Mouse (Mus musculus): ENCODE data around the gene Nfib. TPM values are rescaled to one million over a fixed set of nuclear protein-coding genes. Genes with fewer than 3 reads are reported as not detected.
A peak's percentile ranks its signal among the peaks of the same experiment; 100 is the strongest.

Nfib gene
- polyA plus RNA-seq, 1 experiment from 2014 or later: 52.1 TPM

DNA sequence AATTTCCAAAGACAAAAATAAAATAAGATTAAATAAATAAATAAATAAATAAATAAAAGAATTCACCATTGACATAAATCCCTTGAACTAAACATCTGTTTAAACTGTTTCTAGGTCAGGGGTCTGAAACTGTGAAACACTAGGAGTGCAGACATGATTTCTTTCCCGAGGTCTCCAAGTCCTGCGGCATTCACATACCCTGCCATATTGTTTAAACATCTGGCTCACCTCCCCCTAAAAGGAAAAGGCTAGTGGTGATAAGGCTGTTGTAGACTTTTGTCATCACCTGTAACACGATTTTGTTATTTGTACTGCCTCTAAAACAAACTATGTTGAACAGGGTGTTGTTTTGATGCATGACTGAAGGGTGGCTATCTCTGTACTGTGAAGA is 249.2 kb downstream of the Nfib start:
- Histone ChIP-seq H3K4me2 (replicated peaks; ENCODE audit: low read depth, low read length) (no peak overlapping the region), H3K4me1 (ENCODE audit: insufficient read depth, low read depth, low read length) (peaks cover 33% of the 10 kb centered on the region; the same call in 1 of the 2 replicates), H3K4me3 (ENCODE audit: low read depth, low read length) (no peak overlapping the region), H3K27ac (ENCODE audit: low read length) (no peak overlapping the region), H3K27me3 (replicated peaks; ENCODE audit: insufficient read depth, low read length) (no peaks in the 10 kb centered on the region), H3K9ac (replicated peaks; ENCODE audit: low read depth) (no peak overlapping the region), H3K36me3 (ENCODE audit: insufficient read depth, low read length) (no peaks in the 10 kb centered on the region), H3K9me3 (ENCODE audit: low read length) (no peaks in the 10 kb centered on the region)
- TF ChIP-seq CTCF (IDR thresholded peaks at IDR 0.05): no peak
- TF ChIP-seq EP300 (IDR thresholded peaks at IDR 0.05): no peak
- ATAC-seq (no peak), DNase-seq (ENCODE audit: low spot score) (no peak)
- WGBS: 28% methylated on average over 3 of the region's 3 CpGs

DNA sequence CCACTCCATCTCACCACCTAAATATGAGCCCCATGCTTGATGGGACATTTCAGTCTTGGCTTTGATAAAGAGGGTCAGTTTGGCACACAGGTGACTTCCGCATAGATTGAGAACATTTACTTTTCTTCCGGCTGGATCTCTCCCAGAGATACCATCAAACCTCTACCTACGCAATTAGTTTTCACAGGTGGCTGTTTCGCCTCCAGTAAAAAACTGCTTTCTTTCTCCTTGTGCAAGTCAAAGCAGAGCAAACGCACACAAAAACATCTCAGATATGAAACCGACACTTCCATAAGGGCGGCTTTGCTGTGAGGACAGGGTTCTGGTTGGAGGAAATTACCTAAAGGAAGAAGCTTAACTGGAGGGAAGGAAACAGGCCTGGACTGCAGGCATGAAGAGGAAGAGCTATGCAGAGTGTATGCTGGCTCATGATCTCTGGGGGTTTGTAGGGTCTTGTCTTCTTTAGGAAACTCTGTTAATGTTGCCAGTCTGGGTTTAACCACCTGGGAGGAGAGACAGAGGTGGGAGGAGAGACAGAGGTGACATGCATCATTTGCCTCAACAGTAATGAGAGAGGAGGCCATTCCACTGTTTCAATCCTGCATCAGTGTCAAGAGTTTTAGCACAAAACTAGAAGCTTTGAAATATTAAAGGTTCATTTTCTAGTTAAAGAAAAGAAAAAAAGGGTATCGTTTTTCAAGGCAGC is 249.8 kb downstream of the Nfib start:
- TF ChIP-seq CTCF (IDR thresholded peaks at IDR 0.05) (no peak), EP300 (IDR thresholded peaks at IDR 0.05) (no peak)
- Histone ChIP-seq H3K4me2 (replicated peaks; ENCODE audit: low read depth, low read length) (no peak overlapping the region), H3K9me3 (ENCODE audit: low read length) (no peaks in the 10 kb centered on the region), H3K27ac (ENCODE audit: low read length) (no peak overlapping the region), H3K4me1 (ENCODE audit: insufficient read depth, low read depth, low read length) (peaks cover 33% of the 10 kb centered on the region; the same call in 1 of the 2 replicates), H3K36me3 (ENCODE audit: insufficient read depth, low read length) (no peaks in the 10 kb centered on the region), H3K4me3 (ENCODE audit: low read depth, low read length) (no peak overlapping the region), H3K9ac (replicated peaks; ENCODE audit: low read depth) (no peak overlapping the region), H3K27me3 (replicated peaks; ENCODE audit: insufficient read depth, low read length) (no peaks in the 10 kb centered on the region)
- ATAC-seq (no peak), DNase-seq (ENCODE audit: low spot score) (no peak)
- 73% methylated on average over 8 of the region's 8 CpGs for WGBS

DNA sequence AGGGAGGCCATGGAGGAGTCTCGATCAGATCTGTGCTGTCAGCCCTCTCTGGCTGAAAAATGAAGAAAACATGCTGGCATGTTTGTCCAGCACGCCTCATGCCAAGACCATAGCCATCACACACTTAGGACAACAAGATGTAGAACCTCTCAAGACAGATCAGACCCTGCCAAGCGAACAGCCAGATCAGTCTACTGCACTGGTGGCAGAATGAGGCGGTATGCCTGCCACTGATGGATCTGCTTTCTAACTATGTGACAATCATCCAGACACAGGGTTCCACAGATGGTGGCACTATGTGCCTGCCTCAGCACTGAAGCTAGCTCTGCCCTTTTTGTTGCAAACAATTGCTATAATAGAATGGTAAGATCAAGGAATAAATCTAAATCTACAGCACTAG is 250.6 kb downstream of the Nfib start:
- no peak for TF ChIP-seq EP300 (IDR thresholded peaks at IDR 0.05)
- TF ChIP-seq CTCF (IDR thresholded peaks at IDR 0.05): no peak
- H3K4me3 ChIP-seq (ENCODE audit: low read depth, low read length): no peak overlapping the region
- H3K9me3 ChIP-seq (ENCODE audit: low read length): no peaks in the 10 kb centered on the region
- ATAC-seq: peak; percentile 32; the same call in 1 of the 2 replicates
- no peak overlapping the region for H3K4me2 ChIP-seq (replicated peaks; ENCODE audit: low read depth, low read length)
- no peaks in the 10 kb centered on the region for H3K36me3 ChIP-seq (ENCODE audit: insufficient read depth, low read length)
- no peaks in the 10 kb centered on the region for H3K27me3 ChIP-seq (replicated peaks; ENCODE audit: insufficient read depth, low read length)
- no peak overlapping the region for H3K9ac ChIP-seq (replicated peaks; ENCODE audit: low read depth)
- no peak overlapping the region for H3K27ac ChIP-seq (ENCODE audit: low read length)
- H3K4me1 ChIP-seq (ENCODE audit: insufficient read depth, low read depth, low read length): peaks cover 33% of the 10 kb centered on the region; the same call in 1 of the 2 replicates
- 49% methylated on average over 4 of the region's 4 CpGs for WGBS
- DNase-seq (ENCODE audit: low spot score): no peak

DNA sequence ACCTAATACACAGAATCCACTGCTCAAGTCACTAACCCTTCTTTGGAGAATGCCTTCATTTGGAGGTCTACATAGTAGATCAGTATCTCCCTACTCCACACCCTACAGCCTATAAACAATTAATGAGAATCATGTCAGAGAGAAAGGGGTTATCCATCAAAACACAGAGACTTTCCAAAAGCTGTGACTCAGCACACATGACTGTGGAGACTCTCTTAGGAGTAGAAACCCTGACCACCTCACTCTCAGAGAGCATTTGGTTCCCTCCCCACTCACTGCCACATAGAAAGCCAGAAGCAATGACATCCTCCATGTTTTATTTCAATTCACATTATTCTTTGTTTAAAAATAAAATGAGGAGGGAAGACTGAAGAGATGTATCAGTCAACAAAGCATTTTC is 252.2 kb downstream of the Nfib start:
- TF ChIP-seq EP300 (IDR thresholded peaks at IDR 0.05) (no peak), CTCF (IDR thresholded peaks at IDR 0.05) (no peak)
- H3K36me3 ChIP-seq (ENCODE audit: insufficient read depth, low read length): no peaks in the 10 kb centered on the region
- no peaks in the 10 kb centered on the region for H3K9me3 ChIP-seq (ENCODE audit: low read length)
- ATAC-seq: no peak
- H3K27ac ChIP-seq (ENCODE audit: low read length): no peak overlapping the region
- H3K9ac ChIP-seq (replicated peaks; ENCODE audit: low read depth): no peak overlapping the region
- H3K4me3 ChIP-seq (ENCODE audit: low read depth, low read length): no peak overlapping the region
- H3K4me2 ChIP-seq (replicated peaks; ENCODE audit: low read depth, low read length): no peak overlapping the region
- peaks cover 26% of the 10 kb centered on the region; the same call in 1 of the 2 replicates for H3K4me1 ChIP-seq (ENCODE audit: insufficient read depth, low read depth, low read length)
- H3K27me3 ChIP-seq (replicated peaks; ENCODE audit: insufficient read depth, low read length): no peaks in the 10 kb centered on the region
- DNase-seq (ENCODE audit: low spot score): no peak

DNA sequence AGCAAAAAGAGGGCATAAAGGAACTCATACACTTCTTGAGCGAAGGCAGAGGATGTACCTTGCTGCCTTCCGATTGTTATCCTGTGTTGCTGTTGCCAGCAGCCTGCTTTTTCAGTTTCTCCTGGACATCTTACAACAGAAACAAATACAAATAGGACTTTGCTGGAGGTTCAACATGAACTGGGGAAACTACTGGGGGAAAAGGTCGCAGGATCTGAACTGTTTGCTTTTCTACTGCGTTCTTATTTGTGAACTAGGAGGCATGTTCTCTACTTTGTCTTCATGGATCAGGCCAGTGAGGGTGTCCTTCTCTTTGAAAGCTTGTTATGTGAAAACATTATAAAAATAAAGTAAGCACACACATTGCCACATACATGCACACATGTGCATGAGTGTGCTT is 252.6 kb downstream of the Nfib start:
- WGBS: 67% methylated on average over 4 of the region's 4 CpGs
- no peaks in the 10 kb centered on the region for H3K36me3 ChIP-seq (ENCODE audit: insufficient read depth, low read length)
- no peaks in the 10 kb centered on the region for H3K9me3 ChIP-seq (ENCODE audit: low read length)
- ATAC-seq: no peak
- no peak overlapping the region for H3K9ac ChIP-seq (replicated peaks; ENCODE audit: low read depth)
- H3K4me2 ChIP-seq (replicated peaks; ENCODE audit: low read depth, low read length): no peak overlapping the region
- no peak for DNase-seq (ENCODE audit: low spot score)
- H3K27ac ChIP-seq (ENCODE audit: low read length): no peak overlapping the region
- no peak overlapping the region for H3K4me3 ChIP-seq (ENCODE audit: low read depth, low read length)
- TF ChIP-seq CTCF (IDR thresholded peaks at IDR 0.05) (no peak), EP300 (IDR thresholded peaks at IDR 0.05) (no peak)
- H3K4me1 ChIP-seq (ENCODE audit: insufficient read depth, low read depth, low read length): peaks cover 25% of the 10 kb centered on the region; the same call in 1 of the 2 replicates
- no peaks in the 10 kb centered on the region for H3K27me3 ChIP-seq (replicated peaks; ENCODE audit: insufficient read depth, low read length)

DNA sequence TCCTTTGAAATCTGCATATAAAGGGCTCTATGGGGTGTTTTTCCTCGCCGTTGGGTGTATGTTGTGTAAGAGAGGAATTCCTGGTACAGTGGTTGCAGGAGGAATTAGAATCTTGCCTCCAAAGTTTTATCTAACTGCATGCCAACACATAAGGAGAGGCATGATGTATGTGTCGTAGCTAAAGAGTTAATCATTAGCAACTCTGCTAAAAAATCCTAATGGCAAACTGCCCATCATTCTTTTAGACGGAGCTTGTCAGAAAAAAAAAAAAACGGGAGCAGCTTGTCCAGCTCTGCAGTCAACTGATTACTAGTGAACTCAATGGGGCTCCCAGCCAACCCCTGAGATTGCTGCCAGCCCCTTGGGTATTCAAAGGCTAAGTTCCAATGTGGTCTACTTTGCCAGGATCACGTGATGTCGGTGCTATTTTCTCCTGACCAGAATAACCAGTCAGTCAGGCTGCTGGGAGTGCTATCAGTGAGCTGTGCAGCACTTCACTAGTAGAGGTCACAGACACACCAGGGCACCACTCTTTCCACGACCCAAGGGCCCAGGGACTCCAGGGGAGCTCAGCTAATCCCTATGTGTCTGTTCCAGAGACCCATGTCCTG is 258.4 kb downstream of the Nfib start:
- Histone ChIP-seq H3K9me3 (ENCODE audit: low read length) (no peaks in the 10 kb centered on the region), H3K27me3 (replicated peaks; ENCODE audit: insufficient read depth, low read length) (no peaks in the 10 kb centered on the region), H3K9ac (replicated peaks; ENCODE audit: low read depth) (no peak overlapping the region), H3K4me1 (ENCODE audit: insufficient read depth, low read depth, low read length) (peaks cover 30% of the 10 kb centered on the region), H3K36me3 (ENCODE audit: insufficient read depth, low read length) (no peaks in the 10 kb centered on the region), H3K4me3 (ENCODE audit: low read depth, low read length) (no peak overlapping the region), H3K27ac (ENCODE audit: low read length) (peak overlapping the region; percentile 73), H3K4me2 (replicated peaks; ENCODE audit: low read depth, low read length) (peak overlapping the region; percentile 27; the same call in 1 of the 2 replicates)
- TF ChIP-seq CTCF (IDR thresholded peaks at IDR 0.05): no peak
- peak; percentile 92 for TF ChIP-seq EP300 (IDR thresholded peaks at IDR 0.05)
- ATAC-seq: peak; percentile 93
- 3% methylated on average over 8 of the region's 8 CpGs for WGBS
- peak; percentile 94 for DNase-seq (ENCODE audit: low spot score)

All from lung, postnatal 0 days (tissue).